Mouse (Mus musculus): Measurements from ENCODE around the gene Zmiz1.

Zmiz1 gene

GRCm38 (mm10) chr14:25593876-25594275 is 134.9 kb downstream of the Zmiz1 start:
- POLR2A ChIA-PET, result interaction anchor here in 3 of 4 experiments (0.7 to 5.1 kb wide), 19 partner anchors 7 to 1095 kb away, joined by 3 to 71 read pairs (median 5); no protein-coding TSS in a partner anchor

GRCm38 (mm10) chr14:25594611-25595010 is 135.6 kb downstream of the Zmiz1 start:
- ChIA-PET CTCF (interaction anchor here in 2 of 4 experiments (1.0 kb wide), 2 partner anchors 27 kb away, joined by 4 to 5 read pairs; no protein-coding TSS in a partner anchor), POLR2A (interaction anchor here in 3 of 4 experiments (0.7 to 5.1 kb wide), 15 partner anchors 9 to 1451 kb away, joined by 3 to 71 read pairs (median 5); no protein-coding TSS in a partner anchor)

More at GRCm38 (mm10) chr14:25593876-25594275, 134.9 kb downstream of the Zmiz1 start:
- CTCF ChIA-PET, result interaction anchor here in 2 of 4 experiments (1.0 kb wide), 2 partner anchors 27 to 52 kb away, joined by 3 to 4 read pairs; no protein-coding TSS in a partner anchor

GRCm38 (mm10) chr14:25598960-25599359 is 140.0 kb downstream of the Zmiz1 start:
- ChIA-PET POLR2A (interaction anchor here in 2 of 4 experiments (1.0 to 2.2 kb wide), 8 partner anchors 10 to 48 kb away, joined by 3 to 11 read pairs (median 3); no protein-coding TSS in a partner anchor), CTCF (interaction anchor here in 1 of 4 experiments (2.0 kb wide), 1 partner anchor 47 kb away, joined by 6 read pairs; no protein-coding TSS in a partner anchor)

- POLR2A ChIA-PET, result interaction anchor here in 3 of 4 experiments (0.5 to 2.2 kb wide), 15 partner anchors 8 to 994 kb away, joined by 3 to 11 read pairs (median 3); no protein-coding TSS in a partner anchor
- CTCF ChIA-PET, result interaction anchor here in 2 of 4 experiments (0.6 to 2.0 kb wide), 3 partner anchors 13 to 643 kb away, joined by 3 to 6 read pairs (median 4); no protein-coding TSS in a partner anchor
Measured at GRCm38 (mm10) chr14:25599934-25600333, 140.9 kb downstream of the Zmiz1 start.

- ChIA-PET CTCF (interaction anchor here in 1 of 4 experiments (1.1 to 2.0 kb wide), 2 partner anchors 13 to 46 kb away, joined by 4 to 6 read pairs; no protein-coding TSS in a partner anchor), POLR2A (interaction anchor here in 3 of 4 experiments (0.6 to 2.2 kb wide), 10 partner anchors 9 to 765 kb away, joined by 3 to 11 read pairs (median 4); no protein-coding TSS in a partner anchor)
Measured at GRCm38 (mm10) chr14:25600358-25600757, 141.4 kb downstream of the Zmiz1 start.

GRCm38 (mm10) chr14:25600951-25601350 is 142.0 kb downstream of the Zmiz1 start:
- CTCF ChIA-PET, result interaction anchor here in 2 of 4 experiments (0.6 to 1.1 kb wide), 3 partner anchors 14 to 340 kb away, joined by 4 read pairs; no protein-coding TSS in a partner anchor
- POLR2A ChIA-PET, result interaction anchor here in 2 of 4 experiments (1.2 to 4.9 kb wide), 6 partner anchors 8 to 21 kb away, joined by 3 to 42 read pairs (median 6); no protein-coding TSS in a partner anchor

GRCm38 (mm10) chr14:25602018-25602417 is 143.0 kb downstream of the Zmiz1 start:
- CTCF ChIA-PET, result no interaction called here

GRCm38 (mm10) chr14:25604395-25605142 is 145.6 kb downstream of the Zmiz1 start:
- POLR2A ChIA-PET, result interaction anchor here (0.6 to 7.4 kb wide), 21 partner anchors 9 to 1104 kb away, joined by 3 to 71 read pairs (median 4); partner anchors contain the start of gene Zmiz1 (in 2 of the 4)
- CTCF ChIA-PET, result interaction anchor here (0.6 to 1.4 kb wide), 11 partner anchors 11 to 143 kb away, joined by 3 to 11 read pairs (median 4); no protein-coding TSS in a partner anchor

More at GRCm38 (mm10) chr14:25602018-25602417, 143.0 kb downstream of the Zmiz1 start:
- POLR2A ChIA-PET, result interaction anchor here in 3 of 4 experiments (0.6 to 4.9 kb wide), 5 partner anchors 9 to 28 kb away, joined by 3 to 42 read pairs (median 4); no protein-coding TSS in a partner anchor

GRCm38 (mm10) chr14:25606372-25607140 is 147.6 kb downstream of the Zmiz1 start:
- CTCF ChIA-PET, result interaction anchor here in 3 of 4 experiments (0.6 to 1.0 kb wide), 4 partner anchors 39 to 43 kb away, joined by 3 to 6 read pairs (median 4); no protein-coding TSS in a partner anchor
- POLR2A ChIA-PET, result interaction anchor here in 3 of 4 experiments (0.6 to 7.4 kb wide), 42 partner anchors 8 to 1115 kb away, joined by 3 to 71 read pairs (median 4); partner anchors contain the start of genes Anxa11 (in 1 of the 3) and Ppif (in 1 of the 3)

GRCm38 (mm10) chr14:25607141-25607967 is 148.4 kb downstream of the Zmiz1 start:
- ChIA-PET POLR2A (interaction anchor here in 3 of 4 experiments (0.6 to 7.4 kb wide), 35 partner anchors 9 to 1032 kb away, joined by 3 to 71 read pairs (median 5); partner anchors contain the start of genes Anxa11 (in 1 of the 3) and Ppif (in 1 of the 3)), CTCF (interaction anchor here in 2 of 4 experiments (0.5 to 1.0 kb wide), 3 partner anchors 39 to 40 kb away, joined by 3 to 4 read pairs (median 3); no protein-coding TSS in a partner anchor)

- CTCF ChIA-PET, result interaction anchor here in 2 of 4 experiments (0.5 to 0.9 kb wide), 3 partner anchors 38 to 544 kb away, joined by 3 read pairs; no protein-coding TSS in a partner anchor
Measured at GRCm38 (mm10) chr14:25607968-25608491, 149.0 kb downstream of the Zmiz1 start.

GRCm38 (mm10) chr14:25608618-25609017 is 149.6 kb downstream of the Zmiz1 start:
- POLR2A ChIA-PET, result interaction anchor here in 3 of 4 experiments (1.1 to 7.4 kb wide), 10 partner anchors 8 to 234 kb away, joined by 3 to 71 read pairs (median 8); partner anchors contain the start of gene Anxa11 (in 1 of the 3)
- CTCF ChIA-PET, result interaction anchor here in 3 of 4 experiments (0.6 to 0.9 kb wide), 5 partner anchors 38 to 545 kb away, joined by 3 read pairs; no protein-coding TSS in a partner anchor

More at GRCm38 (mm10) chr14:25607968-25608491, 149.0 kb downstream of the Zmiz1 start:
- POLR2A ChIA-PET, result interaction anchor here in 3 of 4 experiments (0.6 to 7.4 kb wide), 14 partner anchors 11 to 234 kb away, joined by 3 to 71 read pairs (median 6); partner anchors contain the start of gene Anxa11 (in 1 of the 3)

GRCm38 (mm10) chr14:25609355-25609754 is 150.4 kb downstream of the Zmiz1 start:
- ChIA-PET CTCF (interaction anchor here (0.6 to 0.9 kb wide), 6 partner anchors 35 to 545 kb away, joined by 3 to 9 read pairs (median 3); no protein-coding TSS in a partner anchor), POLR2A (interaction anchor here in 3 of 4 experiments (1.0 to 7.4 kb wide), 13 partner anchors 9 to 233 kb away, joined by 3 to 71 read pairs (median 7); partner anchors contain the start of gene Anxa11 (in 1 of the 3))

GRCm38 (mm10) chr14:25610396-25611158 is 151.6 kb downstream of the Zmiz1 start:
- ChIA-PET POLR2A (interaction anchor here in 3 of 4 experiments (0.6 to 2.4 kb wide), 15 partner anchors 9 to 1356 kb away, joined by 3 to 11 read pairs (median 5); no protein-coding TSS in a partner anchor), CTCF (interaction anchor here in 1 of 4 experiments (1.9 kb wide), 1 partner anchor 36 kb away, joined by 7 read pairs; no protein-coding TSS in a partner anchor)

GRCm38 (mm10) chr14:25611159-25611697 is 152.2 kb downstream of the Zmiz1 start:
- ChIA-PET POLR2A (interaction anchor here in 3 of 4 experiments (0.6 to 2.4 kb wide), 8 partner anchors 10 to 1357 kb away, joined by 3 to 10 read pairs (median 5); no protein-coding TSS in a partner anchor), CTCF (interaction anchor here in 1 of 4 experiments (1.9 kb wide), 1 partner anchor 35 kb away, joined by 7 read pairs; no protein-coding TSS in a partner anchor)
